Mouse (Mus musculus) neural tube, embryonic 14.5 days (tissue): ENCODE measurements around the gene Grm2. TPM values are rescaled to one million over a fixed set of nuclear protein-coding genes. Genes with fewer than 3 reads are reported as not detected.

Experiments used
- ATAC-seq: fragments of 200-750 bp; cut with Nextera tagmentation; 2 replicates; pipeline ENCODE4 v1.8.0; 2017; ENCODE audit warnings: low read depth, mild to moderate bottlenecking, moderate TSS enrichment, moderate library complexity
- H3K27ac ChIP-seq: fragments of 300-500 bp; sonication (generic); 2 replicates; pipeline ENCODE4 v1.5.1; 2014; ENCODE audit warnings: low read depth, mild to moderate bottlenecking, control low read depth, low read length, moderate library complexity, mixed read lengths
- H3K27me3 ChIP-seq: fragments of 300-500 bp; sonication (generic); 2 replicates; pipeline ENCODE4 v1.6.1; 2014; ENCODE audit warnings: low read length; ENCODE audit not compliant: control insufficient read depth, insufficient read depth
- H3K36me3 ChIP-seq: fragments of 300-500 bp; sonication (generic); 2 replicates; pipeline ENCODE4 v1.6.1; 2014; ENCODE audit warnings: low read length, mixed read lengths; ENCODE audit not compliant: control insufficient read depth, insufficient read depth
- H3K4me1 ChIP-seq: fragments of 300-500 bp; sonication (generic); 2 replicates; pipeline ENCODE4 v1.6.1; 2014; ENCODE audit warnings: low read length; ENCODE audit not compliant: control insufficient read depth, insufficient read depth
- H3K4me2 ChIP-seq: fragments of 300-500 bp; sonication (generic); 2 replicates; pipeline ENCODE4 v1.6.1; 2014; ENCODE audit warnings: mild to moderate bottlenecking, low read depth, low read length, control low read depth
- H3K4me3 ChIP-seq: fragments of 300-500 bp; sonication (generic); 2 replicates; pipeline ENCODE4 v1.5.1; 2014; ENCODE audit warnings: low read depth, low read length, control low read depth, mixed read lengths
- H3K9ac ChIP-seq: fragments of 300-500 bp; sonication (generic); replicated peaks from 2 replicates; pipeline ENCODE4 v1.6.1; 2014; ENCODE audit warnings: low read depth, mild to moderate bottlenecking, control low read depth, low read length, mixed read lengths
- H3K9me3 ChIP-seq: fragments of 300-500 bp; sonication (generic); 2 replicates; pipeline ENCODE4 v1.6.1; 2016; ENCODE audit warnings: low read length; ENCODE audit not compliant: control insufficient read depth
- WGBS: fragments of 180-500 bp; shearing (Covaris S2); extraction: QIAGEN DNeasy Blood & Tissue Kit; methylation state at CpG from one replicate; pipeline ENCODE4 v1.1.7; 2014; 5-methylcytosine and 5-hydroxymethylcytosine counted together
- polyA plus RNA-seq: library from polyadenylated mRNA; unstranded; fragments of >200 nt; fragmentation: Nextera tagmentation; extraction: Ambion mirVana; gene quantifications from 2 replicates; pipeline ENCODE4 v1.2.1, GENCODE M21; 2014

The Grm2 gene
- polyA plus RNA-seq, 1 experiment from 2014 or later: 7.5 TPM

DNA sequence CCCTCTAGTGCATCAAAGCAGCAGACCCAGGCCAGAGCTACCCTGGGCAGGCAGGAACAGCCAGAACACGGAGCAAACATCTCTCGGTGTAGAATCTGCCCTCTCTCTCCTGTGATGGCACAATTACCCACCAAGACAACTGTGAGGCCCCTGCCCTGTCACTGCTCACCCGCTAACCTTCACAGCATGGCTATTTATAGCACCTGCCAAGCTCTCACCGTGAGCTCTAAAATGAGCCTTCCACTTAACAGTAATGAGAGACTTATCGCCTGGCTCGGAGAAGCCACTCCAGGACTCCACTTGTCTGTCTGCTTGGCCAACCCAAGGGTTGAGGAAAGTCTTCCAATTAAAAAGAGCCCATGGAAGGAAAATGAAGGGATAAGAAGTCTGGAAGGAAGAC lies 7.3 kb upstream of the Grm2 start:
- ATAC-seq: no peak
- H3K36me3 ChIP-seq: peaks cover 22% of the 10 kb centered on the region
- no peak overlapping the region for H3K9ac ChIP-seq
- H3K4me2 ChIP-seq: no peak overlapping the region
- H3K27ac ChIP-seq: no peak overlapping the region
- H3K4me1 ChIP-seq: peaks cover 12% of the 10 kb centered on the region
- no peaks in the 10 kb centered on the region for H3K27me3 ChIP-seq
- H3K9me3 ChIP-seq: no peaks in the 10 kb centered on the region
- WGBS: 66% methylated on average over 6 of the region's 6 CpGs
- no peak overlapping the region for H3K4me3 ChIP-seq

DNA sequence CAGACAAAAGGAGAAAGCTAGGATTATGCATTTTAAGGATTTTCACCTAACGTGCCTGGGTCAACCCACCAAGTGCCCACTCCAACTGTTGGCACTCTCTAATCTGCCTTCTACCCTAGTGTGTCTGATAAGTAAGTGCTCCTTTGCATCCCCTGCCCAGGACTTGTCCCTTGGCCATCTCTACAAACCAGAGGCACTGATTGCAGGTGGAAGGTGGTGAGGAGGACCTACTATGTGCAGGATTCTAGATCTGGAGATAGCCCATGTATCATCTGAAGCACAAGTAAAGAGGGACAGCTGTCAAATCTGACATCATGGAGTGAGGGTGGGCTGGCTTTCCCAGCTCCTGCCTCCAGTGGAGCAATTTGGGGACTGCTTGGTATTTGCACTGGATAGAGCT lies 4.1 kb upstream of the Grm2 start:
- WGBS: 88% methylated on average over 1 of the region's 1 CpGs
- H3K9ac ChIP-seq: no peak overlapping the region
- no peak for ATAC-seq

GRCm38 (mm10) chr9:106659441-106659840 lies 3.6 kb upstream of the Grm2 start:
- H3K27me3 ChIP-seq: no peaks in the 10 kb centered on the region
- H3K27ac ChIP-seq: no peak overlapping the region
- H3K9me3 ChIP-seq: no peaks in the 10 kb centered on the region
- H3K4me1 ChIP-seq: peaks cover 5% of the 10 kb centered on the region
- 29% methylated on average over 7 of the region's 7 CpGs for WGBS
- ATAC-seq: no peak
- H3K4me2 ChIP-seq: no peak overlapping the region
- no peak overlapping the region for H3K9ac ChIP-seq
- peaks cover 18% of the 10 kb centered on the region for H3K36me3 ChIP-seq
- no peak overlapping the region for H3K4me3 ChIP-seq

More for the DNA sequence above, 4.1 kb upstream of the Grm2 start:
- peaks cover 18% of the 10 kb centered on the region for H3K36me3 ChIP-seq
- H3K4me1 ChIP-seq: peaks cover 10% of the 10 kb centered on the region
- H3K4me2 ChIP-seq: no peak overlapping the region
- no peak overlapping the region for H3K27ac ChIP-seq
- H3K4me3 ChIP-seq: no peak overlapping the region
- H3K9me3 ChIP-seq: no peaks in the 10 kb centered on the region
- no peaks in the 10 kb centered on the region for H3K27me3 ChIP-seq

DNA sequence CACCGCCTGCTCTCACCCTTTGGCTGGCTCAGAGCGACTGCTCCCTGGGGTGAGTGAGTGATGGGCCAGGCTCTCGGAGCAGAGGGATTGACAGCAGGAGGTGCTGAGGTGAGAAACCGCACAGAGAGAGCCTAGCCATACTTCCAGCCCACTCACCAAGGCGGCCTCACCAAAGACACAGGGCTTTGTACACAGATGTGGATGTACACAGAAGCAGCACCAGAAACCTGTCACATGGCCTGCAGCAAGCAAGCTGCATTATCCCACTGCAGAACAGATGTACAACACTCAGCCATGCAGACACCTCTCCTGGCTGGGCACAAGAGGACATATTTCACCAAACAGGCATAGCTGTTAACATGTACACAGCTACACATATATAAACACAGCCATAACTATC lies 1.7 kb upstream of the Grm2 start:
- no peak for ATAC-seq
- Histone ChIP-seq H3K36me3 (peaks cover 16% of the 10 kb centered on the region), H3K4me1 (no peaks in the 10 kb centered on the region; the same call in 1 of the 2 replicates), H3K9me3 (no peaks in the 10 kb centered on the region), H3K27me3 (no peaks in the 10 kb centered on the region), H3K9ac (no peak overlapping the region), H3K4me2 (no peak overlapping the region), H3K27ac (no peak overlapping the region), H3K4me3 (no peak overlapping the region)
- 39% methylated on average over 5 of the region's 5 CpGs for WGBS

DNA sequence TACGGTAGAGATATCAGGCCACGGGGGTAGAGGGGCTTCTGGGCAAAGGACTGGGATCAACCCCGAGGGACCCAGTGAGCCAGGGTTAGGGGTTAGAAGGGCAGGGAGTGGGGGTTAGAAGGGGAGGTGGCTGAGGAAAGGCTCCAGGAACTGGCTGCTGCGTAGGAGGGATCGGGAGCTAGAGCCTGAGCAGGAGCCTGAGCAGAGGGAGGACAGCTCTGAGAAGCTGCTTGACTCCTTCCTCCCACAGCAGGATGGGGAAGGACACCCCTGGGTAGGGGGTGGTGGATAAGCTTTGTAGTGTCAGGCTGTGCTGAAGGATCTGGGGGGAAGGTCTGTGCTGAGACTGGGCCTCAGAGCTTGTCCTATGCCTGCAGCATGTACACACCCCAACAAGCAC lies 938 bp upstream of the Grm2 start:
- H3K9me3 ChIP-seq: no peaks in the 10 kb centered on the region
- H3K4me2 ChIP-seq: no peak overlapping the region; the same call in 1 of the 2 replicates
- H3K4me3 ChIP-seq: no peak overlapping the region
- H3K9ac ChIP-seq: no peak overlapping the region
- no peaks in the 10 kb centered on the region; the same call in 1 of the 2 replicates for H3K4me1 ChIP-seq
- no peak overlapping the region for H3K27ac ChIP-seq
- no peaks in the 10 kb centered on the region for H3K27me3 ChIP-seq
- peaks cover 8% of the 10 kb centered on the region for H3K36me3 ChIP-seq
- no peak for ATAC-seq
- WGBS: 39% methylated on average over 5 of the region's 5 CpGs

DNA sequence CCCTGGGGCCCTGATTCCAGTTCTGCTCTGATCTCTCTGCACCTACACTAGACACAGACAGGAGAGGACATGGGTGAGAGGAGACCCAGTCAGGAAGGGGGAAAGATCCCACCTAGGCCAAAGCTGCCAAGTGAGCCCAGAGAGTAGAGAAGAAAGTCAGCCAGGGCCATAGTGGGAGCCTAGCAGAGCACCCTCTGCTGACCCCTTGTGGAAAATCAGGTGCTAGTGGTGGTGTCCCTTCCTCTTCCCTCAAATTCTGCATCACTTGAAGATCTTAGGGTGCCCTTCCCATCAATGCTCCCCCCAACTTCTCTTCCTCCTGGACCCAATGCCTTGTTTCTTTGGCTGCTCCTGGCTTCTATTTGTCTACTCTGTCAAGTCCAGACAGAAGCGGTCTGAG lies 3.2 kb downstream of the Grm2 start:
- no peak overlapping the region for H3K9ac ChIP-seq
- no peak for ATAC-seq
- H3K4me2 ChIP-seq: no peak overlapping the region
- 69% methylated on average over 1 of the region's 1 CpGs for WGBS
- H3K4me1 ChIP-seq: no peaks in the 10 kb centered on the region; the same call in 1 of the 2 replicates
- no peaks in the 10 kb centered on the region for H3K36me3 ChIP-seq
- H3K27me3 ChIP-seq: no peaks in the 10 kb centered on the region
- no peaks in the 10 kb centered on the region for H3K9me3 ChIP-seq
- no peak overlapping the region for H3K4me3 ChIP-seq
- H3K27ac ChIP-seq: no peak overlapping the region

- no peaks in the 10 kb centered on the region for H3K27me3 ChIP-seq
- no peak overlapping the region for H3K27ac ChIP-seq
- no peaks in the 10 kb centered on the region for H3K36me3 ChIP-seq
- ATAC-seq: no peak
- H3K9ac ChIP-seq: no peak overlapping the region
- WGBS: 77% methylated on average over 27 of the region's 27 CpGs
- no peak overlapping the region for H3K4me2 ChIP-seq
- no peaks in the 10 kb centered on the region for H3K9me3 ChIP-seq
- H3K4me3 ChIP-seq: no peak overlapping the region
- H3K4me1 ChIP-seq: no peaks in the 10 kb centered on the region
Observed at GRCm38 (mm10) chr9:106647226-106647625, 8.7 kb downstream of the Grm2 start.

- H3K4me1 ChIP-seq: no peaks in the 10 kb centered on the region
- H3K9ac ChIP-seq: no peak overlapping the region
- no peak overlapping the region for H3K4me3 ChIP-seq
- WGBS: 80% methylated on average over 9 of the region's 9 CpGs
- no peaks in the 10 kb centered on the region for H3K27me3 ChIP-seq
- H3K4me2 ChIP-seq: no peak overlapping the region
- no peaks in the 10 kb centered on the region for H3K36me3 ChIP-seq
- H3K27ac ChIP-seq: no peak overlapping the region
- no peaks in the 10 kb centered on the region for H3K9me3 ChIP-seq
- no peak for ATAC-seq
Observed at GRCm38 (mm10) chr9:106645684-106646271, 10.1 kb downstream of the Grm2 start.

DNA sequence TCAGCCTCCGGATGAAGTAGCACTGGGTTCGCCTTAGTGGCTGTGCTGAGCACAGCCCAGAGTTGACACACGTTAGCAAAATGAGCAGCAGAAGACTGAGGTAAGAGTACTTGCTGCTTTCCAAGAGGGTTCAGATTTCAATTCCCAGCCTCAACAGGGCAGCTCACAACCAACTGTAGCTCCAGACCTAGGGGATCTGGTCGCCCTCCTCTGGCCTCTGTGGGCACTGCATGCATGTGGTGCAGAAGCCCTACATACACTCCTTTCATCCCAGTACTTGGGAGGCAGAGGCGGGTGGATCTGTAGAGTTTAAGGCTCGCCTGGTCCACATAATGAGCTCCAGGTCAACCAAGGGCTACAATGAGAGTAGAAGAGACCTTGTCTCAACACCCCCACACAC lies 12.1 kb downstream of the Grm2 start:
- Histone ChIP-seq H3K27ac (no peak overlapping the region), H3K4me2 (no peak overlapping the region)
- WGBS: 77% methylated on average over 6 of the region's 6 CpGs

More for the DNA sequence above, 12.1 kb downstream of the Grm2 start:
- H3K27me3 ChIP-seq: no peaks in the 10 kb centered on the region
- no peak for ATAC-seq
- H3K4me1 ChIP-seq: no peaks in the 10 kb centered on the region
- H3K9me3 ChIP-seq: no peaks in the 10 kb centered on the region
- no peaks in the 10 kb centered on the region for H3K36me3 ChIP-seq
- H3K4me3 ChIP-seq: no peak overlapping the region
- no peak overlapping the region for H3K9ac ChIP-seq
